In genomic region chr6:52918980-52919379, GRCm38 (mm10) we compare ENCODE assay signal across 8 mouse cellular contexts.
DNase-seq lines count a peak whose midpoint lies in the region; ATAC-seq and TF ChIP-seq lines count a peak whose summit lies in the region.

No protein-coding gene starts in this region.

- no peak for ATAC-seq in hindbrain, embryonic 13.5 days (ENCODE audit: low FRiP score)
- 0 out of 2 replicates have a peak, but pooled peaks have one; percentile 38 for ATAC-seq in intestine, embryonic 16.5 days
- ATAC-seq in midbrain, embryonic 13.5 days, result peak; percentile 77; the same call in 1 of the 2 replicates

- TF ChIP-seq POLR2A in small intestine, adult 2 months (IDR thresholded peaks at IDR 0.05; ENCODE audit: low read depth, low read length), result no peak

- 18% methylated on average over 2 of the region's 2 CpGs for WGBS in hindbrain, embryonic 10.5 days
- 7% methylated on average over 2 of the region's 2 CpGs for WGBS in hindbrain, embryonic 13.5 days
- WGBS in intestine, embryonic 16.5 days, result 1% methylated on average over 2 of the region's 2 CpGs
- WGBS in midbrain, embryonic 13.5 days, result 7% methylated on average over 2 of the region's 2 CpGs
- WGBS in small intestine, adult 2 months, result 0% methylated on average over 2 of the region's 2 CpGs

- no peaks in the 10 kb centered on the region for H3K36me3 ChIP-seq in hindbrain, embryonic 10.5 days
- H3K36me3 ChIP-seq in hindbrain, embryonic 13.5 days, result no peaks in the 10 kb centered on the region
- H3K36me3 ChIP-seq in intestine, embryonic 16.5 days (ENCODE audit: control insufficient read depth, insufficient read depth, low read length), result no peaks in the 10 kb centered on the region
- H3K36me3 ChIP-seq in midbrain, embryonic 13.5 days, result no peaks in the 10 kb centered on the region
- no peaks in the 10 kb centered on the region for H3K36me3 ChIP-seq in small intestine, adult 2 months (ENCODE audit: control insufficient read depth, insufficient read depth, low read length)

- no peak overlapping the region for H3K27ac ChIP-seq in hindbrain, embryonic 10.5 days
- no peak overlapping the region for H3K27ac ChIP-seq in hindbrain, embryonic 13.5 days
- H3K27ac ChIP-seq in intestine, embryonic 16.5 days (ENCODE audit: low read length), result no peak overlapping the region
- H3K27ac ChIP-seq in midbrain, embryonic 13.5 days, result no peak overlapping the region
- H3K27ac ChIP-seq in small intestine, adult 2 months (ENCODE audit: insufficient read depth, low read depth, low read length), result no peak overlapping the region

- H3K9ac ChIP-seq in hindbrain, embryonic 13.5 days, result no peak overlapping the region
- H3K9ac ChIP-seq in intestine, embryonic 16.5 days (ENCODE audit: low read depth, low read length), result no peak overlapping the region
- H3K9ac ChIP-seq in midbrain, embryonic 13.5 days (replicated peaks), result no peak overlapping the region

- TF ChIP-seq CTCF in small intestine, adult 2 months (IDR thresholded peaks at IDR 0.05; ENCODE audit: extremely low read depth, insufficient read length, insufficient replicate concordance, low read depth, low read length), result peak; percentile 49; the same call in 1 of the 2 replicates

- peak; percentile 71 for DNase-seq in hindbrain, embryonic 10.5 days (ENCODE audit: low spot score)
- DNase-seq in cerebellum, postnatal 10 days, result peak; percentile 88
- peak; percentile 70 to 84 for DNase-seq in frontal cortex, postnatal 25 days (ENCODE audit: low spot score in 2 of 2)
- DNase-seq in left cerebral cortex, postnatal 10 days (ENCODE audit: extremely low spot score in 1 of 2, low spot score in 2 of 2), result peak; percentile 71 to 73

- no peak overlapping the region for H3K4me3 ChIP-seq in hindbrain, embryonic 10.5 days
- H3K4me3 ChIP-seq in hindbrain, embryonic 13.5 days, result no peak overlapping the region
- H3K4me3 ChIP-seq in intestine, embryonic 16.5 days (ENCODE audit: low read length), result no peak overlapping the region
- no peak overlapping the region for H3K4me3 ChIP-seq in midbrain, embryonic 13.5 days (replicated peaks)
- no peak overlapping the region for H3K4me3 ChIP-seq in small intestine, adult 2 months (ENCODE audit: low read depth, low read length)

- no peak overlapping the region for H3K4me2 ChIP-seq in hindbrain, embryonic 13.5 days
- no peak overlapping the region for H3K4me2 ChIP-seq in intestine, embryonic 16.5 days (ENCODE audit: low read depth, low read length)
- H3K4me2 ChIP-seq in midbrain, embryonic 13.5 days (replicated peaks), result no peak overlapping the region

- H3K27me3 ChIP-seq in hindbrain, embryonic 10.5 days (ENCODE audit: insufficient read depth, poor library complexity, severe bottlenecking), result no peaks in the 10 kb centered on the region
- H3K27me3 ChIP-seq in hindbrain, embryonic 13.5 days, result no peaks in the 10 kb centered on the region; the same call in 1 of the 2 replicates
- H3K27me3 ChIP-seq in intestine, embryonic 16.5 days (replicated peaks; ENCODE audit: control insufficient read depth, insufficient read depth, low read length), result no peaks in the 10 kb centered on the region
- H3K27me3 ChIP-seq in midbrain, embryonic 13.5 days, result no peaks in the 10 kb centered on the region
- H3K27me3 ChIP-seq in small intestine, adult 2 months (ENCODE audit: control insufficient read depth, insufficient read depth, low read length), result no peaks in the 10 kb centered on the region

- H3K4me1 ChIP-seq in hindbrain, embryonic 10.5 days (replicated peaks), result 0 out of 2 replicates have a peak, but pooled peaks cover 4% of the 10 kb centered on the region
- H3K4me1 ChIP-seq in hindbrain, embryonic 13.5 days (replicated peaks), result no peaks in the 10 kb centered on the region
- H3K4me1 ChIP-seq in intestine, embryonic 16.5 days (ENCODE audit: control insufficient read depth, insufficient read depth, low read length), result no peaks in the 10 kb centered on the region
- no peaks in the 10 kb centered on the region for H3K4me1 ChIP-seq in midbrain, embryonic 13.5 days (replicated peaks)
- H3K4me1 ChIP-seq in small intestine, adult 2 months (ENCODE audit: control insufficient read depth, insufficient read depth, insufficient read length, low read length), result no peaks in the 10 kb centered on the region

- intact Hi-C loops in left cerebral cortex, postnatal 10 days (cut with DNase I), result loop anchor here (5.0 kb wide), 1 partner anchor 77 kb away; no protein-coding TSS in a partner anchor

- no peaks in the 10 kb centered on the region for H3K9me3 ChIP-seq in hindbrain, embryonic 10.5 days
- no peaks in the 10 kb centered on the region for H3K9me3 ChIP-seq in hindbrain, embryonic 13.5 days
- H3K9me3 ChIP-seq in intestine, embryonic 16.5 days (ENCODE audit: control insufficient read depth, low read length), result no peaks in the 10 kb centered on the region
- no peaks in the 10 kb centered on the region for H3K9me3 ChIP-seq in midbrain, embryonic 13.5 days
